Mouse (Mus musculus) hindbrain, embryonic 14.5 days (tissue): Measurements from ENCODE around the gene Tnrc6c. TPM values are rescaled to one million over a fixed set of nuclear protein-coding genes. Genes with fewer than 3 reads are reported as not detected.
A peak's percentile ranks its signal among the peaks of the same experiment; 100 is the strongest.
"Not testable (repeated sequence)": the region's sequence is repeated elsewhere in the genome, so short reads cannot be mapped to it uniquely, and the experiment has no call there.

Source experiments
- ATAC-seq: fragments of 200-750 bp; cut with Nextera tagmentation; 2 replicates; pipeline ENCODE4 v1.8.0; 2017; ENCODE audit warnings: moderate number of reproducible peaks, mild to moderate bottlenecking, moderate TSS enrichment, moderate library complexity; ENCODE audit not compliant: low FRiP score
- DNase-seq: peaks from one replicate; pipeline ENCODE4 v3.0.0-alpha.2; 2015; ENCODE audit warnings: low spot score
- H3K27ac ChIP-seq: fragments of 300-500 bp; sonication (generic); 2 replicates; pipeline ENCODE4 v1.5.1; 2014; ENCODE audit warnings: mild to moderate bottlenecking, moderate library complexity
- H3K27me3 ChIP-seq: fragments of 300-500 bp; sonication (generic); 2 replicates; pipeline ENCODE4 v1.6.1; 2014; ENCODE audit warnings: mild to moderate bottlenecking, low read length, mixed read lengths; ENCODE audit not compliant: control insufficient read depth, insufficient read depth
- H3K36me3 ChIP-seq: fragments of 300-500 bp; sonication (generic); replicated peaks from 2 replicates; pipeline ENCODE4 v1.6.1; 2014; ENCODE audit not compliant: control insufficient read depth, insufficient read depth
- H3K4me1 ChIP-seq: fragments of 300-500 bp; sonication (generic); replicated peaks from 2 replicates; pipeline ENCODE4 v1.6.1; 2014; ENCODE audit warnings: antibody characterized with exemption, low read length, mixed read lengths; ENCODE audit not compliant: control insufficient read depth, insufficient read depth
- H3K4me2 ChIP-seq: fragments of 300-500 bp; sonication (generic); replicated peaks from 2 replicates; pipeline ENCODE4 v1.6.1; 2014; ENCODE audit warnings: mild to moderate bottlenecking, moderate library complexity
- H3K4me3 ChIP-seq: fragments of 300-500 bp; sonication (generic); replicated peaks from 2 replicates; pipeline ENCODE4 v1.5.1; 2014; ENCODE audit warnings: mild to moderate bottlenecking, low read length
- H3K9ac ChIP-seq: fragments of 300-500 bp; sonication (generic); 2 replicates; pipeline ENCODE4 v1.6.1; 2014
- H3K9me3 ChIP-seq: fragments of 300-500 bp; sonication (generic); 2 replicates; pipeline ENCODE4 v1.6.1; 2016; ENCODE audit warnings: low read length; ENCODE audit not compliant: control insufficient read depth
- whole genome bisulfite sequencing: fragments of 180-500 bp; shearing (Covaris S2); extraction: QIAGEN DNeasy Blood & Tissue Kit; methylation state at CpG from one replicate; pipeline ENCODE4 v1.1.7; 2014; 5-methylcytosine and 5-hydroxymethylcytosine counted together
- polyA plus RNA-seq: library from polyadenylated mRNA; unstranded; fragments of >200 nt; fragmentation: Nextera tagmentation; extraction: Ambion mirVana; gene quantifications from 2 replicates; pipeline ENCODE4 v1.2.1, GENCODE M21; 2014

Gene Tnrc6c
- polyA plus RNA-seq, 1 experiment from 2014 or later: 25.1 TPM

DNA sequence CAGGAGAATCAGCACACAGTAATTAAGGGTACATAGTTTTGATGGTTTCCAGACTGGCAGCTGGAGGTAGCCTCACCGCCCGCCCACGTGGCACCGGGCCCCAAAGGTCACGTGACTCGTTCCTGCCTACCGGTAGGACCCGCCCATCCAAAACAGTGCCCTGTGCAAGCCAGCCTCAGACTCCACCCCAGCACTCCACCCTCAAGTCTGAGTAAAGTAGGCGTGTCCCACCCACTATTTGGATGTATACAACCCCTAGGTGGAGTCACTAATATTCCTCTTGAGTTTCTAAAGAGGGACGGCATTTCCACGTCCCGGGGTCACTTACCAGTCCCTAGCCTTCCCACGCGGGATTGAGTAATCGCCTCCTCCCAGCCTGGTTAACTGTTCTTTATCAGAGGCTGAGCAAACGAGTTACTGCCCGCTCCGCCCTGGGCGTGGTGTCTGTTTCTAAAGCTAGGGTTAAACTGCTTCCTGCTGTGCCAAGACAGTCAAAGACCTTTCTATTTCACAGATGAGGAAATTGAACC lies 126.6 kb downstream of the Tnrc6c start:
- Histone ChIP-seq H3K9ac (0 out of 2 replicates have a peak overlapping the region, but pooled peaks have one; percentile 40), H3K27ac (peak overlapping the region; percentile 74; the same call in 1 of the 2 replicates), H3K27me3 (peaks cover 38% of the 10 kb centered on the region), H3K36me3 (no peaks in the 10 kb centered on the region), H3K4me1 (peaks cover 27% of the 10 kb centered on the region), H3K4me2 (peak overlapping the region; percentile 54), H3K4me3 (peak overlapping the region; percentile 24), H3K9me3 (no peaks in the 10 kb centered on the region)
- DNase-seq (no peak), ATAC-seq (0 out of 2 replicates have a peak, but pooled peaks have one; percentile 3)
- WGBS: 7% methylated on average over 19 of the region's 19 CpGs

DNA sequence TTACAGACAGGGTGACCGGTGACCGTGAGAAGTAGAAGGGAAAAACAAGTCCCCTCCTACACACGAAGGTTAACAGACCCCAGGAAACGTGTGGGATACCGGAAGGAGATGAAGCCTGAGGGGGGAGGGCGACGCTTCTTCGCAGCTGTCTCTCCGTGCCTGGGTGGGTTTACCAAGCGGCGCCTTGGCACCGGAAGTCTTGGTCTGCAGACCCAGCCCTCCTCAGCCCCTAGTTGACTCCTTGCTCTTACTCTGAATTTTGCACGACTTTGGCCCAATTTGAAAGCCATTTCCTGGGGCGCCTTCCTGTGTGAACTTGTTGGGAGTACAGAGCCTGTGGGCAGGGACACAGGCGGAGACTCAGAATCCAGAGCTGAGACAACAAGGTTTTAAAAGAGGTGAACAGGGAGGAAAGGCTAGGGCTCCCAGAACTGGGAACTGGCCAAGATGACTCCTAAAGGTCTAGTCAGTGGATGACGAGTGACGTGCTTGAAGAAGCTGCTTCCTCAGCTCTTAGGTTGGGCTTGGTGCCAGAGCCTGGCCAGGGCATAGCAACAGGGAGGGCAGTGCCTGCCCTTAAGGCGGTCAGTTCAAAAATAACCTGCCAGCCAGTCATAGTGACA lies 127.2 kb downstream of the Tnrc6c start:
- ATAC-seq (no peak), DNase-seq (no peak)
- WGBS: 29% methylated on average over 18 of the region's 18 CpGs
- Histone ChIP-seq H3K9me3 (no peaks in the 10 kb centered on the region), H3K4me1 (peaks cover 27% of the 10 kb centered on the region), H3K9ac (no peak overlapping the region), H3K4me2 (peak overlapping the region; percentile 54), H3K27me3 (peaks cover 38% of the 10 kb centered on the region), H3K27ac (peak overlapping the region; percentile 12; the same call in 1 of the 2 replicates), H3K36me3 (no peaks in the 10 kb centered on the region), H3K4me3 (peak overlapping the region; percentile 24; the same call in 1 of the 2 replicates)

DNA sequence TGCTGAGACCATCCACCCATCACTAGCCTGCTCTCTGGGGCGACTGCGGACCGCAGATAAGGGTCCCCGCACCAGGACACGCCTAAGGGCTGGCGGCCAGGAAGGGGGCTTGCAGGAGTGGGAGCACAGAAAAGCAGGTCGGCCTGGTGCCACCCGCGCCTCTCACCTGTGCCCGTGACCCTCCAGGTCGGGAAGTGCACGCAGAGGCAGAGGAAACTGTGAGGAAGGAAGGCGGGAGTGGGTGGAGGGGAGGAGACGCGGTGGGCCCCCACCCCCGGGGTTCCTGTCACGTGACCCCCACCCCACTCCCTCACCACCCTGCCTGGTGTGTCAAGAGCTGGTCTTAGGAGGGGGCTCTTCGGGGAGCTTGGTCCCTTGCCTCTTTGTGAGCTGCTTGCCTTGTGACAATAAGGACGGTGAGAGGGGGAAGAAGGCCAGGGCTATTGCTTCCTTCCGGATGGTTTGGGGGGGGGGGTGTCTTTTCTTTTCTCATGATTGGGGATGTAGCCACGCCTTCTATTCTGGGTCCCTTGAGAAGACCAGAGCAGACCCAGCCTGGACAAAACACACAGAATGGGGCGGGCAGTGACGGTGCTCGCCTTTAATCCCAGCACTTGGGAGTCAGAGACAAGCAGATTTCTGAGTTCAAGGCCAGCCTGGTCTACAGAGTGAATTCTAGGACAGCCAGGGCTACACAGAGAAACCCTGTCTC lies 128.1 kb downstream of the Tnrc6c start, which contains the start of the genes Tmc8 and Tmc6:
Gene Tmc8 (plus strand): TSS at position 84 of the 712 bp plus-strand sequence.
Gene Tmc6 (minus strand): TSS at position 206 of the 712 bp plus-strand sequence.
- peak within 1 kb of the TSS; percentile 24 for H3K9ac ChIP-seq
- WGBS: 42% methylated on average over 24 of the region's 24 CpGs
- peak within 1 kb of the TSS; percentile 24 for H3K4me3 ChIP-seq
- H3K4me2 ChIP-seq: peak within 1 kb of the TSS; percentile 54
- H3K9me3 ChIP-seq: no peaks in the 10 kb centered on the region
- no peaks in the 10 kb centered on the region for H3K36me3 ChIP-seq
- ATAC-seq (no peak), DNase-seq (no peak)
- H3K27me3 ChIP-seq: peaks cover 38% of the 10 kb centered on the region
- H3K27ac ChIP-seq: peak within 1 kb of the TSS; percentile 12; the same call in 1 of the 2 replicates
- H3K4me1 ChIP-seq: peaks cover 27% of the 10 kb centered on the region

DNA sequence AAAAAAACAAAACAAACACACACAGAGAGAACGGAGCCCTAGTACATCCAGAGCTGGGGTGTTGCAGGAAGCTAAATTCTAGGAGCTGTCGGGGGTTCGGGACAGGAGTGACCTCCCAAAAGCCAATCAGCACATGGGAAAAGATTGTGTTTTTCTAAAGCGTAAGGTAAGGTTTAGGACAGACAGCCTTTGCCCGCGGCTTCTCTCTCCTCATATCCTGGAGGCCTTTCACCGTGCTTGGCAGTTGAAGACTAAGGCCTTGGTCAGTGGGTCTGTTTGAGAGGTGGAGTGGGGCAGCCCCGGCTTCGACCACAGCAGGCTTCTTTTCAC lies 128.6 kb downstream of the Tnrc6c start:
- ATAC-seq: no peak
- H3K9me3 ChIP-seq: no peaks in the 10 kb centered on the region
- H3K4me3 ChIP-seq: peak overlapping the region; percentile 19
- H3K36me3 ChIP-seq: no peaks in the 10 kb centered on the region
- WGBS: 59% methylated on average over 9 of the region's 9 CpGs
- H3K4me1 ChIP-seq: peaks cover 27% of the 10 kb centered on the region
- no peak overlapping the region for H3K27ac ChIP-seq
- peak overlapping the region; percentile 24 for H3K9ac ChIP-seq
- H3K27me3 ChIP-seq: peaks cover 38% of the 10 kb centered on the region
- DNase-seq: no peak
- H3K4me2 ChIP-seq: peak overlapping the region; percentile 51

DNA sequence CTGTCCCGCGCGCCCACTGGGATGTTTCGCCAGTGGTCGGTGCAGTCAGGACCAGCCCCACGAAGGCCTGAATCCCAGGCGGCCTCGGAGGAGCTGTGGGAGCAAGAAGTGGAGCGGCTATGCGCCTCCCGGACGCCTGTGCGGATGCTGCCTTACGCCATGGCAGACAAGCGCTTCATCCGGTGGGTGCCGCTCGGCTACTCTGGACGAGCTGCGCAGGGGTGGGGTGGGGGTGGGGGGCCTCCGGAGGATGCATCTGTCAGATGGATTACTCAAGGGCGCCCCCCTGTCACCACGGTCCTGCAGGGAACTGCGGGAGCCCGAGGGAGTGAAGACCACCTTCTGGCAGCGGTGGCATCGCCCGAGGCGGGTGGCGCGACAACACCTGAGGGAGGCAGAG lies 129.0 kb downstream of the Tnrc6c start:
- no peak for ATAC-seq
- Histone ChIP-seq H3K27me3 (peaks cover 38% of the 10 kb centered on the region), H3K9ac (peak overlapping the region; percentile 24)

DNA sequence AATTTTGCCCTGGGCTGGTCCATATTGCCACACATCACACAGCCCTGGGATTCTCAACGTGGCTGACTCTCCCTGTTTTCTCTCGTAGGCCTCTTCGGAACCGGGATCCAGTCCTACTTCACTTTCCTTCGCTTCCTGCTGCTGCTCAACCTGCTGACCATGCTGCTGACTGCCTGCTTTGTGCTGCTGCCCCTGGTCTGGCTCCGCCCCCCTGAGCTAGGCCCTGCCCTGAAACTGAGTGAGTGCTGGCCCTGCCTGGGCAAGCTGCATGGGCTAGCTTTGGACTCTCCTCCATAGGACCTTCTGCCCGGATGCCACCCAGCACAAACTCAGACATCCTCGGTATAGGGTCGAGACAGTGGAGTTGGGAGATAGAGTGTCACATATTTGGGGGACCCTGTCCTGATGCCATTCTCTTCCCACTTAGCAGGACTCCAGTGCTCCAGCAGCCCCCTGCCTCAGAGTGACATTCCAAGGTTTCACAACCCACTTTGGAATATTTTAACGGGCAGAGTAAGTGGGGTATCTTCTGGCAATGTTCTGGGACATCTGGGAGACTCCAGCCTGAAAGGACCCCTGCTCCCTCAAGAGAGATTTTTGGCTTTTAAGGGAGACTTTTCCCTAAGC lies 129.7 kb downstream of the Tnrc6c start:
- WGBS: 36% methylated on average over 10 of the region's 10 CpGs
- H3K9ac ChIP-seq: peak overlapping the region; percentile 24
- H3K9me3 ChIP-seq: no peaks in the 10 kb centered on the region
- H3K27me3 ChIP-seq: peaks cover 38% of the 10 kb centered on the region
- H3K27ac ChIP-seq: no peak overlapping the region
- ATAC-seq (no peak), DNase-seq (no peak)
- H3K4me3 ChIP-seq: peak overlapping the region; percentile 19; the same call in 1 of the 2 replicates
- H3K4me2 ChIP-seq: peak overlapping the region; percentile 51
- no peaks in the 10 kb centered on the region for H3K36me3 ChIP-seq
- H3K4me1 ChIP-seq: peaks cover 27% of the 10 kb centered on the region

More for the DNA sequence above, 129.0 kb downstream of the Tnrc6c start:
- DNase-seq: peak; percentile 64
- H3K9me3 ChIP-seq: no peaks in the 10 kb centered on the region
- peaks cover 27% of the 10 kb centered on the region for H3K4me1 ChIP-seq
- no peak overlapping the region for H3K27ac ChIP-seq
- peak overlapping the region; percentile 19 for H3K4me3 ChIP-seq
- WGBS: 6% methylated on average over 28 of the region's 31 CpGs
- H3K4me2 ChIP-seq: peak overlapping the region; percentile 51
- H3K36me3 ChIP-seq: no peaks in the 10 kb centered on the region

DNA sequence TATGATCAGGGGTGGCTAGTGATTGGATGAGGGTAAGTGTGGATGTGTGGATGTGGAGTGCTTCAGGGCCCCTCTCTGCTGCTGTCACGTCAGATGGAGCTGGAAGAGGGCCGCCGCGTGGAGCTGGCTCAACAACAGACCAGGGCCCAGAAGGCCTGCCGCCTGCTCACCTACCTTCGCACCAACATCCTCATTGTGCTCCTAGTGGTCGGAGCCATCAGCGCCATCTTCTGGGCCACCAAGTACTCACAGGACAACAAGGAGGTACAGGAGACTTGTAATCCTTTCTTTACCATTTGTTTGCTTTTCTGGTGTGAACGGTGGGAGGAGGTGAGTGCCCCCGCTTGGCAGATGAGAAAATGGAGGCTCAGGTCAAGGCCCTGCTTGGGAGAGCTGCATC lies 132.2 kb downstream of the Tnrc6c start:
- Histone ChIP-seq H3K27ac (no peak overlapping the region), H3K9me3 (no peaks in the 10 kb centered on the region), H3K4me3 (no peak overlapping the region), H3K4me2 (no peak overlapping the region), H3K36me3 (no peaks in the 10 kb centered on the region), H3K4me1 (0 out of 2 replicates have a peak, but pooled peaks cover 7% of the 10 kb centered on the region), H3K27me3 (peaks cover 32% of the 10 kb centered on the region), H3K9ac (no peak overlapping the region)
- DNase-seq (no peak), ATAC-seq (no peak)
- WGBS: 4% methylated on average over 10 of the region's 10 CpGs

DNA sequence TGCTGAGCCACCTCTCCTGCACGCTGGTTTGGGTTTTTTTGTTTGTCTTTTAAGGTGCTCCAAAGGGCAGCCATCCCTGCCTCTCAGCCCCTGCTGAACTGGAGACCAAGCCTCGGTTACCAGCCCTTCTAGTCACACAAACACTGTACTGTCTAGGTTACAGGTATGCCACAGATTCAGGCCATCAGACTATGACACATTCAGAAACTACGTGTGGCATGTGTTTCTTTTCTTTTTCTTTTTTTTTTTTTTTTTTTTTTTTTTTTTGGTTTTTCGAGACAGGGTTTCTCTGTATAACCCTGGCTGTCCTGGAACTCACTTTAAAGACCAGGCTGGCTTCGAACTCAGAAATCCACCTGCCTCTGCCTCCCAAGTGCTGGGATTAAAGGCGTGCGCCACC lies 134.4 kb downstream of the Tnrc6c start:
- H3K27me3 ChIP-seq: peaks cover 19% of the 10 kb centered on the region
- not testable (repeated sequence) for H3K9me3 ChIP-seq, H3K9ac ChIP-seq, DNase-seq, H3K4me1 ChIP-seq, ATAC-seq, H3K36me3 ChIP-seq, H3K4me3 ChIP-seq, H3K27ac ChIP-seq, H3K4me2 ChIP-seq
- WGBS: 79% methylated on average over 7 of the region's 7 CpGs

DNA sequence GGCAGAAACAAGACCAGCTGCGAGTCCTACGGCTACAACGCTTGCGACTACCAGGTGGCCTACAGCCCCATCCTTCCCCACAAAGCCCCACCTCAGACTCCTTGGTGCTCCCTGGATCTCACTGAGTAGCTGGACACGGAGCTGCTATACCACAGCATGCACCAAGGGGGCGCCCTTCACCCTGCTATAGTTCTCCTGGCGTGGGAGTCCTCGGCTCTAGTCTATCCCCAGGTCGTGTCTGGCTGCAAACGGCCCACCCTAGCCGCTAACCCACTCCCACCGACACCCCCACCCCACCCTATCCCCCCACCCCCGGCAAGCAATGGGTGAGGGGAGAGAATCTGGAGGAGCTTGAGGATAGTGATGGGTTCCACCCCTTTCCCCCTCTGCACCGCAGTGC lies 136.2 kb downstream of the Tnrc6c start:
- no peak for ATAC-seq
- H3K4me2 ChIP-seq: peak overlapping the region; percentile 19
- WGBS: 13% methylated on average over 14 of the region's 14 CpGs
- no peak overlapping the region for H3K4me3 ChIP-seq
- DNase-seq: peak; percentile 64
- H3K27ac ChIP-seq: no peak overlapping the region
- no peaks in the 10 kb centered on the region for H3K9me3 ChIP-seq
- no peaks in the 10 kb centered on the region for H3K4me1 ChIP-seq
- H3K36me3 ChIP-seq: no peaks in the 10 kb centered on the region
- H3K27me3 ChIP-seq: peaks cover 9% of the 10 kb centered on the region
- H3K9ac ChIP-seq: no peak overlapping the region
